Mouse (Mus musculus): ENCODE measurements around the gene Tgm5.
"Not testable (repeated sequence)": the region's sequence is repeated elsewhere in the genome, so short reads cannot be mapped to it uniquely, and the experiment has no call there.

Tgm5 gene

DNA sequence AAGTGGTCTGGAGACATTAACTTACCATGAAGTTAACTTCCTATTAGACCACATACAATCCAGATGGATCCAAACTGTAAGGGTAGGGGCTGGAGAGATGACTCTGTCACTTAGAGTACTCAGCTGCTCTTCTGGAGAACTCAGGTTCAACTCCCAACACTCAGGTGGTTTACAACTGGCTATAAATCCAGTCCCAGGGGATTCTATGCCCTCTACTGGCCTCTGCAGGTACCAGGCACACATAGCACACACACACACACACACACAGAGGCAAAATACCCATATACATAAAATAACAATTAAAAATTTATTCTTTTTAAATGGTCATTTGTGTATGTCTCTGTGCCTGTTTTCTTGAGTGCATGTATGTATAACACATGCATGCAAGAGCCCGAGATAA is 46.3 kb downstream of the Tgm5 start:
- DNase-seq (ENCODE audit: low spot score) = no peak

GRCm38 (mm10) chr2:121038851-121039250 is 46.8 kb downstream of the Tgm5 start:
- DNase-seq (ENCODE audit: low spot score) = not testable (repeated sequence)

DNA sequence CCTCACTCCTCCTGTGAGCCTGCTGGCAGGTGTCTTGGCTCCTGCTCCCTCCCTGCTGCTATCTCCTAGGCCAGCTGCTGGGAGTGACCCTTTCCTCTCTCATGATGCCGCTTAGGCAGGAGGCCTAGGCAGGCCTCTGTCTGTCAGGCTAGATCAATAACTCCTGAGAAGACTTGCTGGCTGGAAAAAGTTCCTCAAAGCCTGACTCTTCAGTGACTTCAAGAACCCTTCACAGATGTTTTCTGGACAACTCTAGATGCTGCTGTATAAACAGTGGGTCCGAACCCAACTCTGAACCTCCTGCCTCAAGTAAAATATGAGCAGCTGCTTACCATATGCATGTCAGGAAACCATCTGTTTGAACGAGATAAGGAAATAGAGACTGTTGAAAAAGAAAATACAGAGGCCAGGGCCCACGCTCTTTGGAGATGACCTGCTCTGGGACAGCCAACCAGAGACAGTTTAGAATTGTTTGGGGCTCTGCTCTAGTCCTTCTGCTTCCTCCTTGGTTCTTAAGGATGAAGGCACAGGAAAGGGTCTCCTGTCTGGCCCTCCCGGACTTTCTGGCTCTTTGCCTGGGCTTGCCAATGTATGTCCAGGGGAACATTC is 48.8 kb downstream of the Tgm5 start, which contains the start of gene Epb42:
Gene Epb42, minus strand, starts transcription at position 340 of the 609 bp plus-strand sequence.
- no peak for DNase-seq (ENCODE audit: low spot score)

DNA sequence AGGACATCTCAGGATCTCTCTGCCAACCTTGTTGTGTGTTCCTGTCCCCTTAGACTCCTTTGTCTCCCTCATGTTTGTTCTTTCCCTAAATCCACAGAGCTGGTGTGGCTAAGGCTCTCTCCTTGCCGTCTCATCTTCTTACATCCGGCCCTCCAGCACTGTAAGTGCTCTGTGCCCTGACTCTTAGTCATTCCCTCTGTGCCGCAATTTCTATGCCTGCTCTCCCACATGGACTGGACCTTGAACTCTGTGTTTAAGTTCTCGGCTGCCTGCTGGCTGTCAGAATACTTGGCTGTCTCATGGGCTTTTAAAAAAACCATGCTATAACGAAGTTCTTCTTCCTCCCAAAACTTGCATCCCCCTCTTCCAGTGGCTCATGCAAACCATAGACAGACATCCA is 62.7 kb downstream of the Tgm5 start:
- no peak for DNase-seq (ENCODE audit: low spot score)

- no peak for DNase-seq (ENCODE audit: low spot score)
Measured at GRCm38 (mm10) chr2:121017151-121017550, 68.5 kb downstream of the Tgm5 start.

DNA sequence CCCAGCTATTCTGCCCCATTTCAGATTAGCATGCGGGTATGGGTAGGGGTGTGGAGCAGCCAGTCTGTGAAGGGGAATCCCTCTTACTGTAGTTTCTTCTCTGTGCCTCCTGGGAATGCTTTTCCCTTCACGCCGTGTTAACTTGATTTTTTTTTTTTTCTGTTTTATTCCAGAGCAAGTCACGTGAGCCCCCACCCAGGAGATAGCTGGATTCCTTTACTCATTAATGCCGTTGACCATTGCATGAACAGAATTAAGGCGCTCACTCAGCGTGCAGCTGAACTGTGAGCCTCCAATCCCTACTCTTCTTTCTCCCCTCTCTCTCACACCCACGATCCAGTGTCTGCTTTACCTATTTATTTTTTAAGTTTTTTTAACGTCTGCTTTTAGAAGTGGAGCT is 69.4 kb downstream of the Tgm5 start:
- DNase-seq (ENCODE audit: low spot score) = no peak

GRCm38 (mm10) chr2:121015507-121015906 is 70.1 kb downstream of the Tgm5 start:
- DNase-seq (ENCODE audit: low spot score) = no peak

DNA sequence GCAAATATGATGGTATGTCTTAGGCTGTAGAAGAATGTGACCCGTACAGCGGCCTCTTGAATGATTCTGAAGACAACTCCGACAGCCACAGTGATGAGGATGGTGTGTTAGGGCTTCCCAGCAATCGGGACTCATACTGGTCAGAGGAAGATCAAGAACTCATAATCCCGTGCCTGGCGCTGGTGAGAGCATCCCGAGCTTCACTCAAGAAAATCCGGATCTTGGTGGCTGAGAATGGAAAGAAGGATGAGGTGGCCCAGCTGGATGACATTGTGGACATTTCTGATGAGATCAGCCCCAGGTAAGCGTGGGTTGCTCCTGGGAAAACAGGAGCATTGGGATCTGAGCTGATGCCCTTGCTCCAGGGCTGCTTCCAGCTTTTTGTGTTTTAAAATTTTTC is 73.0 kb downstream of the Tgm5 start:
- DNase-seq (ENCODE audit: low spot score) = no peak

DNA sequence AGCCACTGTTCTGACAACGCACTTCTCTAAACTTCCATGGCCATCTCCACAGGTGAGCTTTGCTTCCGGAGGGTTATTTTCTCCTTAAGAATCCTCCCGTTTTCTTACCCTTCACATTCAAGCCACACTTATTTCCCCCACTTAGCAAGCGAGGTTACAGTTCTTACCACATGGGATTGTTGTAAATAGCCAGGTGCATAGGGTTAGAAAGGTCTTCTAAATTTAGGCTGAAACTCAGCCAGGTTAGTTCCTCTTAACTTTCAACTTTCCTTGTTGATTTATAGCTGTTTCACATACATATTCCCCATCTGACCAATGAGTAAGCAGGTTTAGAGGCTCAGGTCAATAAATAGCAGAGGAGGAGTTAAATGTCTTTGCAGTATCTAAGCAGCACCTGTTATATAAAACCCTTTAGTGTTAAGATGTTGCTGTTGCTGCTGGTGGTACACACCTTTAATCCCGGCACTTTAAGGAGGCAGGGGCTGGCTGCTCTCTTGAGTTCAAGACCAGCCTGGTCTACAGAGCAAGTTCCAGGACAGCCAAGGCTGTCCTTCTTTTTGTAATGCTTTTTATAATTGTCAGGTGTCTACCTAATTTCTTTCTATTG is 76.5 kb downstream of the Tgm5 start:
- no peak for DNase-seq (ENCODE audit: low spot score)

- no peak for DNase-seq (ENCODE audit: low spot score)
Measured at GRCm38 (mm10) chr2:121008664-121009007, 77.0 kb downstream of the Tgm5 start.

DNA sequence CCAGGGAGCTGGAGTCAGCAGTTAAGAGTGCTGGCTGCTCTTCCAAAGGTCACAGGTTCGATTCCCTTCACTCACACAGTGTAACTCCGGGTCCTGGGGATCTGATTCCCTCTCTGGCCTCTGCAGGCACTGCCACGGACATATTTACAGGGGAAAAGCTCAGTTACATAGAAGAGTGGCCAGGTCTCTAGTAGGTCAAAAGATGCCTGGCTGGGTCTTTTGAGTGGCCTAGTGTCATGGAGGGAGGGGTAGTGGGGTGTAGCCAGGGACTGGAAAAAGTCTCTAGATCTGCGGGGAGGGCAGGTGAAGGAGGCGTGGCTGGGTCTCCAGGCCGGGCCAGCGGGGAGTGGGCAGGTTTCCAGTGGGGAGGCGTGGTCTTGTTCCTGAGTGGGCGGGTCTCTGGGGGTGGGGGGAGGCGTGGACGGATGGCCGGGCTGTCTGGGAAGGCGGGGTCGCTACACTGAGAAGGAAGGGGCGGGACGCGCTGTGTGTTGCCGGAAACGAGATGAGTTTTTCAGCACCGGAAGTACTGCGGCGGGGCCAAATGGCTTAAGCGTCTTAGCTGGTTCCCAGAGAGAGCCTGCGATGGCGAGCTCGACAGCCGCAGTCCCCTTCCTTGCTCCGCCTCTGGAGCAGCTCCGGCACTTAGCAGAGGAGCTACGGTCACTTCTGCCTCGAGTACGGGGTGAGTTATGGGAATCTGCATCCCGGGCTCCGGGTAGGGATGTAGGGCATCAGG is 77.5 kb downstream of the Tgm5 start, which contains the start of gene Ccndbp1:
Gene Ccndbp1, plus strand, starts transcription at position 479 of the 739 bp plus-strand sequence.
- peak; percentile 93 for DNase-seq (ENCODE audit: low spot score)

DNA sequence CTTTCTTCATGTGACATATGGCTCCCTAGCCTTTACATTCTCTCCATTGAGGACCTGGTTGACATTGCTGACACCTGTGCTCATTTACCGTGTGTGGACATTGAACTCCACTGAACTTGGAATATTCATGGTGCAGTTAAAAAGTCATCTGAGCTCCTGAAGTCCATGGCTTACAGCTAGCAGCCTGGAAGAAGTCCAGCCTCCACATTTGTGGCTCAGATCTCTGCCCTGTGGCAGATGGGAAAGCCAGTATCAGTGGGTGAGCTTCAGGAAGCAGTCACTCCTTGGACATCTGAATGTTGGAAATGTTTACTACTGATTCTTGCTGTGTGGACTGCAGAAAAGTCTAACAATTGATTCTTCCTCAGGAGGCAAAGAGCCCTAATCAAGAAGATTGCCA is 78.7 kb downstream of the Tgm5 start:
- no peak for DNase-seq (ENCODE audit: low spot score)

DNA sequence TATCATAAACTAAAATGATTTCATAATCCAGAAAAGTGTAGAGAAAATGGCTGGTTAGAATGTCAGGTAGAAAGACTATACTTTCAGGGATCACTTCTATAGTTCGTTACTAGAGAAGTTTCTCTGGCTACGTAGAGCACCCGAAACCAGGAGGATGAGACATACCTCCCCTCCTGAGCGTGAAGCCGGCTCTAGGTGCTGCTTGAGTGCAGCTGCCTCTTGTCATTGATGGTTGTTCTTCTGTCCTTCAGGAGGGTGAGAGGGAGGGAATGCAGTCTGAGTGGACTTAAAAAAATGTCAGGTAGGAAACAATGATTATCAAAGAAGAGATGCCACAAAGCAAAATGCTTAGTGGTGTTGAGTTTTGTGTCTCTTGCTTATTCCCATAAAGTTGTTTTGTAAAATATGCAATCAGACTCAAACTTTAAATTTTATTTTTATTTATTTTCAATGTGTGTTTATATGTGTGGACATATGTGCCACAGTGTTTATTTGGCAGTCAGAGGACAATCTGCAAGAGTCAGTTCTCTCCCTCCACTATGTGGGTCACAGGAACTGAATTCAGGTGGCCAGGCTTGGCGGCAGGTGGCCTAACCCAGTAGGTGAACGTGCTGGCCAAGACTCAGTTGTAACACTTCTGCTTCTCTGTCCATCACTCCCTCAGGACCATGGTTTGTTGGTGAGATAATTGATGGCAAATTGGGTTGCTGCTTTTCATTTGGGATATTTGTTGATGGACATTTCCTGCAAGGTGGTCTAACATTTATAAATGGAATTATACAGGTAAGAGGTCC is 81.4 kb downstream of the Tgm5 start:
- no peak for DNase-seq (ENCODE audit: low spot score)

- no peak for DNase-seq (ENCODE audit: low spot score)
Measured at GRCm38 (mm10) chr2:121003586-121003985, 82.1 kb downstream of the Tgm5 start.

DNA sequence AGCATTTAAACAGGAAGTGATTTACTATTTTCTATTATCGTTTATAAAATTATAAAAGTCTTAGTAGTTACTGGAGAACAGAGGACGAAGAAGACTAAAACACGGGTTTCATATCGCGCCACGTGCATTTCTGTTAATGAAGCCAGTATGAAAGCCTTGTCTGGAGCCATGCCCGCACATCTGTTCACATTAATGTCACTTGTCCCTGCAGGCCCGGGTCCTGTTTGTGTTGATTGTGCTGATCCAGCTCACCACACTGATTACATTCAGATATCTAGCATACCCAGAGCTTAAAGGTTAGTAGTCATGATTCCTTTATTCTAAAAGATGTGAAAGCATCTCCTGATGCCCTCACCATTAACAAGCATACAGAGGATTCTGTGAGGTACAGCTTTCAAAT is 86.8 kb downstream of the Tgm5 start:
- DNase-seq (ENCODE audit: low spot score) = no peak

- not testable (repeated sequence) for DNase-seq (ENCODE audit: low spot score)
Measured at GRCm38 (mm10) chr2:120996607-120997006, 89.0 kb downstream of the Tgm5 start.
